Mouse (Mus musculus): Measurements from ENCODE around the gene Ldb3.

GRCm38 (mm10) chr14:34591741-34592535 is 3.5 kb upstream of the Ldb3 start:
- TF ChIP-seq GATA1 (IDR thresholded peaks at IDR 0.05; ENCODE audit: low read depth, low read length) (no peak), CTCF (IDR thresholded peaks at IDR 0.05 in 2 of 3, conservative IDR thresholded peaks at IDR 0.05 in 1 of 3; ENCODE audit: control insufficient read depth in 1 of 3, insufficient read depth in 1 of 3, low read depth in 2 of 3, low read length in 3 of 3, poor library complexity in 1 of 3, severe bottlenecking in 1 of 3) (no peak), EP300 (IDR thresholded peaks at IDR 0.05; ENCODE audit: low read depth in 1 of 2, low read length in 2 of 2) (no peak), NELFE (IDR thresholded peaks at IDR 0.05; ENCODE audit: low read depth, low read length) (no peak), GABPA (IDR thresholded peaks at IDR 0.05; ENCODE audit: low read depth, low read length) (no peak), CHD1 (IDR thresholded peaks at IDR 0.05; ENCODE audit: low read depth, low read length) (no peak), POLR2A (IDR thresholded peaks at IDR 0.05; ENCODE audit: control insufficient read depth in 1 of 2, insufficient read depth in 1 of 2, low read depth in 1 of 2, low read length in 2 of 2, poor library complexity in 1 of 2) (no peak), ZNF384 (IDR thresholded peaks at IDR 0.05; ENCODE audit: low read depth, low read length) (no peak), TAL1 (IDR thresholded peaks at IDR 0.05; ENCODE audit: low read length) (no peak), BHLHE40 (IDR thresholded peaks at IDR 0.05; ENCODE audit: borderline replicate concordance, low read depth, low read length) (no peak), ZC3H11A (IDR thresholded peaks at IDR 0.05; ENCODE audit: low read depth, low read length) (no peak), TCF12 (IDR thresholded peaks at IDR 0.05; ENCODE audit: low read depth, low read length) (no peak)
